Mouse (Mus musculus) lung, postnatal 0 days (tissue): ENCODE measurements around the gene Gm20425.

Experiments used
- CTCF ChIP-seq: IDR thresholded peaks from 2 replicates; pipeline ENCODE4 v1.5.1; 2016; ENCODE audit warnings: antibody characterized with exemption, mild to moderate bottlenecking
- EP300 ChIP-seq: IDR thresholded peaks from 2 replicates; pipeline ENCODE4 v1.6.1; 2016; ENCODE audit warnings: antibody characterized with exemption, mild to moderate bottlenecking, control low read depth

- TF ChIP-seq CTCF (no peak), EP300 (no peak)
Measured at GRCm38 (mm10) chr9:103180303-103180702, 49.8 kb downstream of the Gm20425 start.
